Mouse (Mus musculus): ENCODE measurements around the gene Olfr1417.

- TF ChIP-seq CTCF (IDR thresholded peaks at IDR 0.05; ENCODE audit: low read depth, low read length) (no peak), TAL1 (conservative IDR thresholded peaks at IDR 0.05; ENCODE audit: low read depth, low read length) (no peak), POLR2AphosphoS5 (IDR thresholded peaks at IDR 0.05; ENCODE audit: insufficient replicate concordance, low read depth, low read length) (no peak)
Measured at GRCm38 (mm10) chr19:11800531-11801315, 38.3 kb downstream of the Olfr1417 start.

Measured in G1E (cell line).